Mouse (Mus musculus): ENCODE measurements around the gene Dnah11.

Dnah11 gene

GRCm38 (mm10) chr12:118198386-118199093 is at the start of gene Dnah11:
Gene Dnah11 (minus strand): TSS chr12:118199043.
- DNase-seq (ENCODE audit: low spot score in 2 of 2) = peak; percentile 62 to 67

- DNase-seq (ENCODE audit: low spot score in 2 of 2) = no peak
These were observed 22.3 kb upstream of the Dnah11 start for GRCm38 (mm10) chr12:118221182-118221581.

GRCm38 (mm10) chr12:118220062-118220461 is 21.2 kb upstream of the Dnah11 start:
- DNase-seq (ENCODE audit: low spot score in 2 of 2) = no peak

GRCm38 (mm10) chr12:118212163-118212562 is 13.3 kb upstream of the Dnah11 start:
- no peak for DNase-seq (ENCODE audit: low spot score in 2 of 2)

- DNase-seq (ENCODE audit: low spot score in 2 of 2) = no peak
These were observed 2.3 kb downstream of the Dnah11 start for GRCm38 (mm10) chr12:118196583-118196982.

- no peak for DNase-seq (ENCODE audit: low spot score in 2 of 2)
These were observed 9.3 kb downstream of the Dnah11 start for GRCm38 (mm10) chr12:118189535-118189934.

GRCm38 (mm10) chr12:118187663-118188062 is 11.2 kb downstream of the Dnah11 start:
- no peak for DNase-seq (ENCODE audit: low spot score in 2 of 2)

GRCm38 (mm10) chr12:118186881-118187489 is 11.9 kb downstream of the Dnah11 start:
- no peak for DNase-seq (ENCODE audit: low spot score in 2 of 2)

- DNase-seq (ENCODE audit: low spot score in 2 of 2) = no peak
These were observed 12.5 kb downstream of the Dnah11 start for GRCm38 (mm10) chr12:118186120-118186880.

- DNase-seq (ENCODE audit: low spot score in 2 of 2) = no peak
These were observed 14.1 kb downstream of the Dnah11 start for GRCm38 (mm10) chr12:118184731-118185130.

- DNase-seq (ENCODE audit: low spot score in 2 of 2) = no peak
These were observed 21.1 kb downstream of the Dnah11 start for GRCm38 (mm10) chr12:118177756-118178155.

- DNase-seq (ENCODE audit: low spot score in 2 of 2) = no peak
These were observed 34.1 kb downstream of the Dnah11 start for GRCm38 (mm10) chr12:118164785-118165184.

- no peak for DNase-seq (ENCODE audit: low spot score in 2 of 2)
These were observed 41.9 kb downstream of the Dnah11 start for GRCm38 (mm10) chr12:118156986-118157385.

GRCm38 (mm10) chr12:118147521-118148033 is 51.3 kb downstream of the Dnah11 start:
- no peak for DNase-seq (ENCODE audit: low spot score in 2 of 2)

- DNase-seq (ENCODE audit: low spot score in 2 of 2) = no peak
These were observed 70.7 kb downstream of the Dnah11 start for GRCm38 (mm10) chr12:118128116-118128515.

- no peak for DNase-seq (ENCODE audit: low spot score in 2 of 2)
These were observed 79.2 kb downstream of the Dnah11 start for GRCm38 (mm10) chr12:118119668-118120067.

GRCm38 (mm10) chr12:118112599-118112998 is 86.2 kb downstream of the Dnah11 start:
- DNase-seq (ENCODE audit: low spot score in 2 of 2) = peak in 1 of 2 experiments; percentile 12

- no peak for DNase-seq (ENCODE audit: low spot score in 2 of 2)
These were observed 86.9 kb downstream of the Dnah11 start for GRCm38 (mm10) chr12:118111896-118112295.

GRCm38 (mm10) chr12:118107719-118108118 is 91.1 kb downstream of the Dnah11 start:
- no peak for DNase-seq (ENCODE audit: low spot score in 2 of 2)

- DNase-seq (ENCODE audit: low spot score in 2 of 2) = no peak
These were observed 94.3 kb downstream of the Dnah11 start for GRCm38 (mm10) chr12:118104520-118104919.

GRCm38 (mm10) chr12:118099694-118100093 is 99.1 kb downstream of the Dnah11 start:
- DNase-seq (ENCODE audit: low spot score in 2 of 2) = no peak

GRCm38 (mm10) chr12:118098257-118098656 is 100.6 kb downstream of the Dnah11 start:
- DNase-seq (ENCODE audit: low spot score in 2 of 2) = no peak
